Mouse (Mus musculus) MEL (cell line): ENCODE results near the gene Pex10. TPM values are rescaled to one million over a fixed set of nuclear protein-coding genes. Genes with fewer than 3 reads are reported as not detected.
A peak's percentile ranks its signal among the peaks of the same experiment; 100 is the strongest.

Source experiments
- DNase-seq: peaks from one replicate; pipeline ENCODE4 v3.0.0; 2011; ENCODE audit warnings: low read depth, low spot score
- H3K27ac ChIP-seq: 2 replicates; pipeline ENCODE4 v1.5.1; 2012; ENCODE audit warnings: low read depth, mild to moderate bottlenecking, control low read depth, low read length, moderate library complexity; ENCODE audit not compliant: control insufficient read depth
- H3K27me3 ChIP-seq, 2 experiments: fragments of 150-350 bp in 1 of 2; sonication (generic) in 1 of 2; 2 replicates each; pipeline ENCODE4 v1.6.1; 2012; ENCODE audit warnings: low read length in 2 of 2, mild to moderate bottlenecking in 2 of 2, improper control_type of control experiment in 1 of 2, moderate library complexity in 1 of 2; ENCODE audit not compliant: insufficient read depth in 2 of 2, control insufficient read depth in 1 of 2
- H3K36me3 ChIP-seq, 2 experiments: 2 replicates each; pipeline ENCODE4 v1.6.1; 2012 to 2014; ENCODE audit warnings: low read length in 2 of 2, improper control_type of control experiment in 1 of 2, inconsistent platforms in 1 of 2, mild to moderate bottlenecking in 1 of 2; ENCODE audit not compliant: insufficient read depth in 2 of 2, control insufficient read depth in 1 of 2
- H3K4me1 ChIP-seq, 2 experiments: fragments of 150-350 bp in 1 of 2; sonication (generic) in 1 of 2; 2 replicates each; pipeline ENCODE4 v1.6.1; 2012; ENCODE audit warnings: low read length in 2 of 2, improper control_type of control experiment in 1 of 2, mild to moderate bottlenecking in 1 of 2; ENCODE audit not compliant: insufficient read depth in 2 of 2, control insufficient read depth in 1 of 2
- H3K4me3 ChIP-seq, 2 experiments: fragments of 150-350 bp in 1 of 2; sonication (generic) in 1 of 2; 2 replicates each; pipeline ENCODE4 v1.5.1; 2012; ENCODE audit warnings: low read depth in 2 of 2, low read length in 2 of 2, mild to moderate bottlenecking in 2 of 2, moderate library complexity in 2 of 2, control low read depth in 1 of 2, improper control_type of control experiment in 1 of 2; ENCODE audit not compliant: control insufficient read depth in 1 of 2, insufficient read depth in 1 of 2
- H3K79me2 ChIP-seq: 2 replicates; pipeline ENCODE4 v1.6.1; 2012; ENCODE audit warnings: mild to moderate bottlenecking, low read length, moderate library complexity; ENCODE audit not compliant: control insufficient read depth, poor library complexity, insufficient read depth
- H3K9ac ChIP-seq: 2 replicates; pipeline ENCODE4 v1.6.1; 2012; ENCODE audit warnings: low read depth, mild to moderate bottlenecking, control low read depth, low read length, moderate library complexity; ENCODE audit not compliant: control insufficient read depth, poor library complexity, severe bottlenecking
- H3K9me3 ChIP-seq: fragments of 150-350 bp; sonication (generic); replicated peaks from 2 replicates; pipeline ENCODE4 v1.6.1; 2012; ENCODE audit warnings: mild to moderate bottlenecking, low read length, improper control_type of control experiment, moderate library complexity; ENCODE audit not compliant: insufficient read depth
- BHLHE40 ChIP-seq: IDR thresholded peaks from 2 replicates; pipeline ENCODE4 v1.6.1; 2012; ENCODE audit warnings: low read depth, mild to moderate bottlenecking, inconsistent platforms, low read length, improper control_type of control experiment, borderline replicate concordance
- CHD1 ChIP-seq: IDR thresholded peaks from 2 replicates; pipeline ENCODE4 v1.6.1; 2012; ENCODE audit warnings: low read depth, mild to moderate bottlenecking, inconsistent platforms, low read length, improper control_type of control experiment
- CHD2 ChIP-seq: IDR thresholded peaks from 2 replicates; pipeline ENCODE4 v1.6.1; 2011; ENCODE audit warnings: low read length, improper control_type of control experiment
- CTCF ChIP-seq, 3 experiments: IDR thresholded peaks in 2 of 3; conservative IDR thresholded peaks in 1 of 3; 2 replicates each; pipeline ENCODE4 v1.5.1; 2011 to 2012; ENCODE audit warnings: low read length in 3 of 3, low read depth in 2 of 3, mild to moderate bottlenecking in 2 of 3, improper control_type of control experiment in 1 of 3, inconsistent platforms in 1 of 3, mixed read lengths in 1 of 3, moderate library complexity in 1 of 3; ENCODE audit not compliant: control insufficient read depth in 1 of 3, insufficient read depth in 1 of 3, poor library complexity in 1 of 3, severe bottlenecking in 1 of 3
- E2F4 ChIP-seq: IDR thresholded peaks from 2 replicates; pipeline ENCODE4 v1.6.1; 2011; ENCODE audit warnings: low read depth, low read length, improper control_type of control experiment, borderline replicate concordance
- ELF1 ChIP-seq: IDR thresholded peaks from 2 replicates; pipeline ENCODE4 v1.6.1; 2014; ENCODE audit warnings: low read depth, mild to moderate bottlenecking, inconsistent platforms, low read length, improper control_type of control experiment, moderate library complexity
- EP300 ChIP-seq, 2 experiments: IDR thresholded peaks; 2 replicates each; pipeline ENCODE4 v1.6.1; 2011; ENCODE audit warnings: improper control_type of control experiment in 2 of 2, low read length in 2 of 2, low read depth in 1 of 2, mild to moderate bottlenecking in 1 of 2
- ETS1 ChIP-seq: IDR thresholded peaks from 2 replicates; pipeline ENCODE4 v1.6.1; 2012; ENCODE audit warnings: low read depth, mild to moderate bottlenecking, inconsistent platforms, low read length, improper control_type of control experiment, moderate library complexity
- GABPA ChIP-seq: IDR thresholded peaks from 2 replicates; pipeline ENCODE4 v1.6.1; 2012; ENCODE audit warnings: low read depth, mild to moderate bottlenecking, inconsistent platforms, low read length, improper control_type of control experiment, moderate library complexity
- HCFC1 ChIP-seq: IDR thresholded peaks from 2 replicates; pipeline ENCODE4 v1.6.1; 2012; ENCODE audit warnings: low read depth, mild to moderate bottlenecking, inconsistent platforms, low read length, improper control_type of control experiment, moderate library complexity
- JUND ChIP-seq: IDR thresholded peaks from 2 replicates; pipeline ENCODE4 v1.6.1; 2011; ENCODE audit warnings: low read depth, mild to moderate bottlenecking, improper control_type of control experiment, low read length
- KAT2A ChIP-seq: conservative IDR thresholded peaks from 2 replicates; pipeline ENCODE4 v1.6.1; 2012; ENCODE audit warnings: low read depth, low read length, improper control_type of control experiment, inconsistent platforms
- MAX ChIP-seq: IDR thresholded peaks from 2 replicates; pipeline ENCODE4 v1.6.1; 2011; ENCODE audit warnings: low read length, improper control_type of control experiment
- MAZ ChIP-seq: IDR thresholded peaks from 2 replicates; pipeline ENCODE4 v1.6.1; 2012; ENCODE audit warnings: low read depth, mild to moderate bottlenecking, inconsistent platforms, low read length, improper control_type of control experiment
- MXI1 ChIP-seq: IDR thresholded peaks from 2 replicates; pipeline ENCODE4 v1.6.1; 2011; ENCODE audit warnings: mild to moderate bottlenecking, low read depth, low read length, improper control_type of control experiment
- MYB ChIP-seq: IDR thresholded peaks from 2 replicates; pipeline ENCODE4 v1.6.1; 2011; ENCODE audit warnings: mild to moderate bottlenecking, low read depth, low read length, improper control_type of control experiment
- MYC ChIP-seq: IDR thresholded peaks from 2 replicates; pipeline ENCODE4 v1.6.1; 2011; ENCODE audit warnings: low read depth, mild to moderate bottlenecking, low read length, improper control_type of control experiment, moderate library complexity
- NELFE ChIP-seq: IDR thresholded peaks from 2 replicates; pipeline ENCODE4 v1.6.1; 2011; ENCODE audit warnings: low read depth, low read length, improper control_type of control experiment
- NRF1 ChIP-seq: IDR thresholded peaks from 2 replicates; pipeline ENCODE4 v1.6.1; 2014; ENCODE audit warnings: low read depth, mild to moderate bottlenecking, inconsistent platforms, low read length, improper control_type of control experiment, moderate library complexity; ENCODE audit not compliant: poor library complexity, insufficient read depth, severe bottlenecking
- POLR2A ChIP-seq, 2 experiments: IDR thresholded peaks; 2 replicates each; pipeline ENCODE4 v1.6.1; 2011 to 2012; ENCODE audit warnings: low read length in 2 of 2, mild to moderate bottlenecking in 2 of 2, control low read depth in 1 of 2, improper control_type of control experiment in 1 of 2, low read depth in 1 of 2, moderate library complexity in 1 of 2; ENCODE audit not compliant: control insufficient read depth in 1 of 2, insufficient read depth in 1 of 2, poor library complexity in 1 of 2
- POLR2AphosphoS2 ChIP-seq: IDR thresholded peaks from 2 replicates; pipeline ENCODE4 v1.6.1; 2011; ENCODE audit warnings: low read length, improper control_type of control experiment
- SIN3A ChIP-seq: IDR thresholded peaks from 2 replicates; pipeline ENCODE4 v1.6.1; 2012; ENCODE audit warnings: low read length, improper control_type of control experiment, inconsistent platforms
- SMC3 ChIP-seq: IDR thresholded peaks from 2 replicates; pipeline ENCODE4 v1.6.1; 2011; ENCODE audit warnings: low read depth, low read length, improper control_type of control experiment
- TAL1 ChIP-seq: IDR thresholded peaks from 2 replicates; pipeline ENCODE4 v1.6.1; 2012; ENCODE audit warnings: mild to moderate bottlenecking, inconsistent platforms, low read length, moderate library complexity, mixed read lengths
- TBP ChIP-seq: IDR thresholded peaks from 2 replicates; pipeline ENCODE4 v1.8.0; 2011; ENCODE audit warnings: low read depth, low read length, improper control_type of control experiment
- TCF12 ChIP-seq: IDR thresholded peaks from 2 replicates; pipeline ENCODE4 v1.6.1; 2014; ENCODE audit warnings: low read depth, mild to moderate bottlenecking, inconsistent platforms, low read length, improper control_type of control experiment, moderate library complexity
- UBTF ChIP-seq: IDR thresholded peaks from 2 replicates; pipeline ENCODE4 v1.6.1; 2012; ENCODE audit warnings: low read depth, mild to moderate bottlenecking, inconsistent platforms, low read length, improper control_type of control experiment, moderate library complexity, borderline replicate concordance; ENCODE audit not compliant: insufficient read depth
- USF1 ChIP-seq: IDR thresholded peaks from 2 replicates; pipeline ENCODE4 v1.6.1; 2014; ENCODE audit warnings: low read depth, mild to moderate bottlenecking, inconsistent platforms, low read length, improper control_type of control experiment, moderate library complexity
- ZC3H11A ChIP-seq: IDR thresholded peaks from 2 replicates; pipeline ENCODE4 v1.6.1; 2012; ENCODE audit warnings: low read depth, mild to moderate bottlenecking, inconsistent platforms, low read length, improper control_type of control experiment
- polyA plus RNA-seq, 2 experiments: library from polyadenylated mRNA; stranded (reverse) in 1 of 2; unstranded in 1 of 2; fragments of >175 nt in 1 of 2; fragments of >200 nt in 1 of 2; gene quantifications; 2 replicates each; pipeline versions ENCODE4 v1.2.1 to v1.2.4; 2012; ENCODE audit warnings: low replicate concordance in 2 of 2, low read depth in 1 of 2; ENCODE audit not compliant: insufficient read length in 2 of 2, insufficient read depth in 1 of 2, missing spikeins in 1 of 2
- total RNA-seq: library from RNA; depleted of rRNA; stranded (reverse); fragments of 300-350 nt; gene quantifications from 2 replicates; pipeline ENCODE4 v1.2.3, GENCODE M21; 2012

Pex10 gene
- total and polyA plus RNA-seq, 3 experiments = 15.8 to 21.8 TPM; not detected in 1

GRCm38 (mm10) chr4:155086108-155087024 lies 19.6 kb downstream of the Pex10 start, which contains the start of the genes Rer1 and Morn1:
Gene Rer1, minus strand, starts transcription at chr4:155086382.
Gene Morn1, plus strand, starts transcription at chr4:155086577.
- Histone ChIP-seq H3K27ac (peak within 1 kb of the TSS; percentile 91), H3K9me3 (no peaks in the 10 kb centered on the region), H3K27me3 (no peaks in the 10 kb centered on the region), H3K36me3 (peaks cover 9 to 15% of the 10 kb centered on the region in 2 experiments), H3K9ac (peak within 1 kb of the TSS; percentile 90), H3K4me3 (peak within 1 kb of the TSS; percentile 94 to 100), H3K79me2 (peaks cover 37% of the 10 kb centered on the region), H3K4me1 (peaks cover 3 to 18% of the 10 kb centered on the region in 2 experiments; a peak in 3 of 4 replicates)
- TF ChIP-seq BHLHE40 (peak; percentile 47; the same call in 1 of the 2 replicates), MAZ (no peak), USF1 (0 out of 2 replicates have a peak, but pooled peaks have one; percentile 29), ETS1 (peak; percentile 29; the same call in 1 of the 2 replicates), CHD2 (no peak), KAT2A (peak; percentile 60; the same call in 1 of the 2 replicates), POLR2A (IDR thresholded peaks at IDR 0.05; ENCODE audit: control insufficient read depth in 1 of 2, insufficient read depth in 1 of 2, low read depth in 1 of 2, low read length in 2 of 2, poor library complexity in 1 of 2) (peak in 1 of 2 experiments; percentile 64; a peak in 2 of 4 replicates), ELF1 (peak; percentile 96), TBP (no peak), ZC3H11A (no peak), UBTF (0 out of 2 replicates have a peak, but pooled peaks have one; percentile 47), HCFC1 (peak; percentile 92), SMC3 (no peak), MYB (peak; percentile 74), POLR2AphosphoS2 (peak; percentile 66; the same call in 1 of the 2 replicates), CHD1 (no peak), SIN3A (peak; percentile 99), NRF1 (peak; percentile 92), TAL1 (no peak), MAX (peak; percentile 67), CTCF (IDR thresholded peaks at IDR 0.05 in 2 of 3, conservative IDR thresholded peaks at IDR 0.05 in 1 of 3; ENCODE audit: control insufficient read depth in 1 of 3, insufficient read depth in 1 of 3, low read depth in 2 of 3, low read length in 3 of 3, poor library complexity in 1 of 3, severe bottlenecking in 1 of 3) (no peak), EP300 (IDR thresholded peaks at IDR 0.05; ENCODE audit: low read depth in 1 of 2, low read length in 2 of 2) (no peak; a peak in 1 of 4 replicates), TCF12 (peak; percentile 27; the same call in 1 of the 2 replicates), E2F4 (peak; percentile 92), JUND (no peak), MYC (peak; percentile 54; the same call in 1 of the 2 replicates), NELFE (peak; percentile 76), GABPA (no peak), MXI1 (peak; percentile 89)
- DNase-seq = peak; percentile 99
